Mouse (Mus musculus): ENCODE data around the gene Ak5. TPM values are rescaled to one million over a fixed set of nuclear protein-coding genes. Genes with fewer than 3 reads are reported as not detected.

Gene Ak5
- total RNA-seq, 2 experiments from 2014 or later = 139 to 148 TPM

DNA sequence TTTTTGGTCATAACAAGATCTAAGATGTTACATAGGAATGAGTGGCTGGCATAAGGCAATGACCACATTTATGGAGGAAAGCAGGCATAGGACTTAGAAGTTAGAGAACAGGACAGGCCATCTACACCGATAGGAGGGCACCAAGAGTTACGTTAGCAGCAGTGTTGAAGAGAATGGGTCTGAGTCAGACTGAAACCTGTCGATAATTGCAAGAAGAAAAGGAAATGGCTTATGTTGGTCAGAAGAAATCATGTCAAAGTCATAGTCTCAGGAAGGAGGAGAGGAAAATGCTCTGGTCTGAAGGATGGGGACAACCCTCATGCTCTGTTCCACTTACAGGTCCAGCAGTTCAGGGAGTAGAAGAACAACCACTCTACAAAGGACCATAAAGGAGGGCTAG, 26.8 kb upstream of the Ak5 start:
- Histone ChIP-seq H3K27ac (no peak overlapping the region), H3K4me3 (no peak overlapping the region)
- no peak for TF ChIP-seq CTCF (IDR thresholded peaks at IDR 0.05)
- DNase-seq (ENCODE audit: extremely low spot score in 1 of 2, low spot score in 2 of 2) = no peak
- intact Hi-C loops (cut with DNase I) = no loop called here

GRCm38 (mm10) chr3:152689105-152689504, 20.9 kb upstream of the Ak5 start:
- H3K27ac ChIP-seq = no peak overlapping the region
- intact Hi-C loops (cut with DNase I) = no loop called here
- H3K4me3 ChIP-seq = no peak overlapping the region
- no peak for DNase-seq (ENCODE audit: extremely low spot score in 1 of 2, low spot score in 2 of 2)
- TF ChIP-seq CTCF (IDR thresholded peaks at IDR 0.05) = no peak

- no peak for DNase-seq (ENCODE audit: extremely low spot score in 1 of 2, low spot score in 2 of 2)
- Histone ChIP-seq H3K4me3 (no peak overlapping the region), H3K27ac (no peak overlapping the region)
- TF ChIP-seq CTCF (IDR thresholded peaks at IDR 0.05) = no peak
- intact Hi-C loops (cut with DNase I) = no loop called here
These were observed 20.4 kb upstream of the Ak5 start for GRCm38 (mm10) chr3:152688532-152688931.

GRCm38 (mm10) chr3:152674663-152675062, 6.5 kb upstream of the Ak5 start:
- intact Hi-C loops (cut with DNase I) = no loop called here
- Histone ChIP-seq H3K27ac (no peak overlapping the region), H3K4me3 (no peak overlapping the region)
- TF ChIP-seq CTCF (IDR thresholded peaks at IDR 0.05) = no peak
- DNase-seq (ENCODE audit: extremely low spot score in 1 of 2, low spot score in 2 of 2) = no peak

DNA sequence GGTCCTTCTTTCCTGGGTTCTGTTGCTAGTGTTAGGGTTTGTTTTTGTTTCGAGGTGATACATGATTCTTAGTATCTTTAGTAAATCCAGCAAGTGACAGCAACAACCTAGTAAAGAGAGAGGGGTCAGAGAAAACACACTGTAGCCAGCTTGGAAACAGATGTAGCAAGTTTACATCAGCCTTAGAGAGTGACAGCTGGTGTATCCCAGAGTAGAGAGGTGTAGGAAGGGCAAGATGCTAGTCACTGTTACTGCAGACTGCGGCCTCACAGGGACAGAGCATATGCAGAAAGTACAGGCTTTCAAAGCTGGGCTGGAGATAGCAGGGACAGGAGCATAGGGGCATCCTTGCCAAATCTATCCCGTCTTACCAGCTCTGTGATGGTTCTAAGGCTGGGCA, 1.6 kb upstream of the Ak5 start:
- Histone ChIP-seq H3K4me3 (no peak overlapping the region), H3K27ac (no peak overlapping the region)
- intact Hi-C loops (cut with DNase I) = loop anchor here (5.0 kb wide), 3 partner anchors 43 to 192 kb away; partner anchors contain the start of gene Pigk
- TF ChIP-seq CTCF (IDR thresholded peaks at IDR 0.05) = no peak
- no peak for DNase-seq (ENCODE audit: extremely low spot score in 1 of 2, low spot score in 2 of 2)

- Histone ChIP-seq H3K27ac (no peak overlapping the region), H3K4me3 (no peak overlapping the region)
- no peak for TF ChIP-seq CTCF (IDR thresholded peaks at IDR 0.05)
- intact Hi-C loops (cut with DNase I) = loop anchor here (5.0 kb wide), 3 partner anchors 44 to 191 kb away; partner anchors contain the start of gene Pigk
- peak in 1 of 2 experiments; percentile 18 for DNase-seq (ENCODE audit: extremely low spot score in 1 of 2, low spot score in 2 of 2)
These were observed 633 bp upstream of the Ak5 start for GRCm38 (mm10) chr3:152668793-152669192.

DNA sequence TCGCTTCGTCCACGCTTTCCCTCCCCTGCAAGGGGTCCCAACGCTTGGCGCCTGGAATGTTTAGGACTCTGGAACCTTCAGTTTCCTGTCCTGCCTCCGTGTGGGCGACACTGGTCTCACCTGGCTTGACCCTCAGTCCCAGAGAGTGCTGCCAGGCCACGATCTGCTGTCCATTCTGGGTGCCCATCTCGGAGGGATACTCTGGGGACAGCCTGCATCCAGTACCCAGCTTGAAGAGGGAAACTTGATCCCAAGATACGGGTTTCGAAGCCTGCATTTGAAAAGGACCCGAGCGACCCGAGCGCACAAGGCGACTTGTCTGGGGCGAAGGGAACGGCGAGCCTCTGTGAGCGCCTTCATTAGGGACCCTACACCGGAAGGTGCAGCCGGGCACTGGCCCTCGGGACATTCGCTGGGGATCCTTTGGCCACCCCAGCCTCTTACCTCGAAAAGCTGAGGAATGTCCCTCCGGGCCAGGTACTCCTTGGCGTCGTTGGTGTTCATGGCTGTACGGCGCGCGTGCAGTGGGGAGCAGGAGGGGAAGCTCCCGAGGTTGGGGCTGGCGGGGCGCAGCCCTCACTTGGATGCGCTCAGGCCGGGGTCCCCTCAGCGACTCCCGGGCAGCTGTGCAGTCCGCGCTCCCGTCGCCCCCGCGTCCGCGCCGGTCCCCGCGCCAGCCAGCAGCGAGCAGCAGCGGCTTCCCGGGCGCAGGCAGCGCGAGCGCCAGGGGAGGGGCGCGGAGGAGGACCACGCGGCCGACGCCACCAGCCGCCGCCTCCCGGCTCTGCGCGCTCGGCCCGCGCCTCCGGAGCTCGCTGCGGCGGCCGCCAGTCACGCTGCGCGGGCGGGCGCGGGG, 576 bp downstream of the Ak5 start:
- peak overlapping the region; percentile 63 for H3K4me3 ChIP-seq
- no peak for TF ChIP-seq CTCF (IDR thresholded peaks at IDR 0.05)
- intact Hi-C loops (cut with DNase I) = loop anchor here (5.0 kb wide), 3 partner anchors 45 to 190 kb away; partner anchors contain the start of gene Pigk
- peak overlapping the region; percentile 89 for H3K27ac ChIP-seq
- peak; percentile 74 to 75 for DNase-seq (ENCODE audit: extremely low spot score in 1 of 2, low spot score in 2 of 2)

- intact Hi-C loops (cut with DNase I) = loop anchor here (5.0 kb wide), 3 partner anchors 45 to 190 kb away; partner anchors contain the start of gene Pigk
- Histone ChIP-seq H3K27ac (peak overlapping the region; percentile 89), H3K4me3 (peak overlapping the region; percentile 63)
- no peak for TF ChIP-seq CTCF (IDR thresholded peaks at IDR 0.05)
- DNase-seq (ENCODE audit: extremely low spot score in 1 of 2, low spot score in 2 of 2) = peak; percentile 32 to 53
These were observed 1.2 kb downstream of the Ak5 start for GRCm38 (mm10) chr3:152666991-152667355.

- intact Hi-C loops (cut with DNase I) = no loop called here
These were observed 9.6 kb downstream of the Ak5 start for GRCm38 (mm10) chr3:152658592-152658991.

DNA sequence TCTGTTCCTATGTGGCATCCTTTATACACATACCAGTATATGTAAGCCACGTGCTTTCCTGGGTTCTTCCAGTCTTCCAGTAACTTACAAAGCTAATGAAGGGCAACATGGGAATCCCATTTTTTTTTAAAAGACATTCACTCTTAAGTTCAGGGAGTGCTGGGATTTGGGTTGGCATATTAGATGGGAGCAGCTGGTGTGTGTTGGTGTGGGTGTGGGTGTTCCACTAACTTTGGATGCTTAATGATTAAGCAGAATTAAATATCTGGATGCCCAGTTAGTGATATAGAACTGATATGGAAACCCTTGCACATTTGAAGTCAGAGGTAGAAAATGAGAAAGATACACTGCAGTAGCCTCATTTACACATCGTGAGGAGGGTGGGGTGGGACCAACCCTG, 16.2 kb downstream of the Ak5 start:
- no peak for DNase-seq (ENCODE audit: extremely low spot score in 1 of 2, low spot score in 2 of 2)
- no peak overlapping the region for H3K4me3 ChIP-seq
- intact Hi-C loops (cut with DNase I) = no loop called here
- no peak overlapping the region for H3K27ac ChIP-seq
- no peak for TF ChIP-seq CTCF (IDR thresholded peaks at IDR 0.05)

More at GRCm38 (mm10) chr3:152658592-152658991, 9.6 kb downstream of the Ak5 start:
- no peak for DNase-seq (ENCODE audit: extremely low spot score in 1 of 2, low spot score in 2 of 2)
- H3K4me3 ChIP-seq = no peak overlapping the region
- no peak; the same call in 1 of the 2 replicates for TF ChIP-seq CTCF (IDR thresholded peaks at IDR 0.05)
- H3K27ac ChIP-seq = no peak overlapping the region

DNA sequence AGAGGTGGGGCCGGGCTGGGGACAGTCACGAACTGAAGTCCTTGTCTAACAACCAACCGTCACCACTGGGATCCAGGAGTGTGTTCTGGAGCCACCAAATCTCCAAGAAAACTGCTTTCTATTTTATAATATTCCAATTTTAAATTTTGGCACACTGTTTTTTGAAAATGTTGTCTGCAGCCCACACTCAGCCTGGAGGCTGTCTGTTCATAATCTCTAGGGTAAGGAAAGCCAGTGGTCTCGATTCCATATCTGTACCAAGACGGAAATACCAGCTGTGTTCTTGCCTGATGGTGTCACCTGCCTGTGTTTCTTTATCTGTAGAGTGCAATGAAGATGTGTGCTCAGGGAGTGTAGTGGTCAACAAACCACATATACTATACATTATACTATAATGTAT, 23.6 kb downstream of the Ak5 start:
- Histone ChIP-seq H3K4me3 (no peak overlapping the region), H3K27ac (peak overlapping the region; percentile 24; the same call in 1 of the 2 replicates)
- DNase-seq (ENCODE audit: extremely low spot score in 1 of 2, low spot score in 2 of 2) = no peak
- no peak for TF ChIP-seq CTCF (IDR thresholded peaks at IDR 0.05)
- intact Hi-C loops (cut with DNase I) = no loop called here

- no peak for DNase-seq (ENCODE audit: extremely low spot score in 1 of 2, low spot score in 2 of 2)
- H3K27ac ChIP-seq = no peak overlapping the region
- TF ChIP-seq CTCF (IDR thresholded peaks at IDR 0.05) = no peak
- intact Hi-C loops (cut with DNase I) = no loop called here
- no peak overlapping the region for H3K4me3 ChIP-seq
These were observed 42.9 kb downstream of the Ak5 start for GRCm38 (mm10) chr3:152625061-152625820.

Data from left cerebral cortex, adult 2 months (tissue).